Mouse (Mus musculus): ENCODE results near the gene Mfn2. TPM values are rescaled to one million over a fixed set of nuclear protein-coding genes. Genes with fewer than 3 reads are reported as not detected.

Gene Mfn2
- polyA plus RNA-seq, 1 experiment from 2014 or later: 77.2 TPM

DNA sequence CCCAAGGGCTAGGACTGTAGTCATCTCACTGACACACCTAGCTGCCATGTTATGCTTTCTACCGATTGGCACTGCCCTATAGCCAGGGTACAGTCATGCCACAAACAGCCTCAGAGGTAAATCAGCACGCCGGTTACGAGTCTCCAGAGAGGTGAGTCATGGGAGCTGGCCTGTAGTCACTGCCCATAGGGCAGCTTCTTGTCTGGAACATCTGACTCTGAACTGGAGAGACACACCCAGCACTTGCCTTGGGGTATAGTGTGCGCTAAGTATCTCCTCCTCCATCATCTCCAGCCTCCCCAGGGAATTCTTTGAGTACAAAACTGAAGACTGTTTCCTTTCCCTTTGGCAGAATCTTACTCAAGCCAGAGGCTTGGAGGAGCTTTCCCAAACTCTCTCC, 1.7 kb upstream of the Mfn2 start:
- Histone ChIP-seq H3K9me3 (no peaks in the 10 kb centered on the region), H3K9ac (replicated peaks) (no peak overlapping the region), H3K4me3 (no peak overlapping the region), H3K27me3 (no peaks in the 10 kb centered on the region), H3K27ac (replicated peaks) (no peak overlapping the region), H3K4me1 (peaks cover 20% of the 10 kb centered on the region), H3K4me2 (replicated peaks) (no peak overlapping the region), H3K36me3 (peaks cover 14% of the 10 kb centered on the region)
- 85% methylated on average over 5 of the region's 5 CpGs for WGBS
- ATAC-seq (replicated peaks): no peak

DNA sequence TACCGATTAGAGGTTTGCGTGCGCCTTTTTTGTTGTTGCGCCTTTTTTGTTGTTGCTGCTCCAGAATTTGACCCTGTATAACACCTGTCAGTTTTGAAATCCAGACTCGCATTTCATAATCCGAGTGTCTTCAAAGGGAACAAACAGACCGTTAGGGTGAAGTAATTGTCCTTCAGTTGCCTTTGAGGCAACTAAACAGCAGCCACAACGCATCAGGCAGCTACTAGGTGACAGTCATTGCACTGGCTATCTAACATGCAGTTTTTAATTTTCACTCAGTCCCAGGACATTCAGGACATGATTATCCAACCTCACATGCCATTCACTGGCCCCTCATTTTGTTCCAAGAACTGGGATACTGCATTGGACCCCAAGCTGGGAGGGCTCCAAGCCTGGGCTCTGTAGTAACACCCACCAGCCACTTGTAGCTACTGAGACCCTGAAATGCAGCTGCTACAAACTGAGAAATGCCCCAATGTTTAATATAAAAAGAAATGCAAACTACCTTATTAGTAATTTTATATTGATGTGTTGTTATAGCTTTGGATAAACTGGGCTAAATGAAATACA, 671 bp upstream of the Mfn2 start:
- no peaks in the 10 kb centered on the region for H3K27me3 ChIP-seq
- H3K4me2 ChIP-seq (replicated peaks): peak overlapping the region; percentile 61
- H3K27ac ChIP-seq (replicated peaks): no peak overlapping the region; the same call in 1 of the 2 replicates
- peak; percentile 36 for ATAC-seq (replicated peaks)
- peak overlapping the region; percentile 80 for H3K9ac ChIP-seq (replicated peaks)
- peaks cover 23% of the 10 kb centered on the region for H3K4me1 ChIP-seq
- peaks cover 19% of the 10 kb centered on the region for H3K36me3 ChIP-seq
- H3K4me3 ChIP-seq: peak overlapping the region; percentile 80
- under 1% methylated on average over 8 of the region's 8 CpGs for WGBS
- no peaks in the 10 kb centered on the region for H3K9me3 ChIP-seq

DNA sequence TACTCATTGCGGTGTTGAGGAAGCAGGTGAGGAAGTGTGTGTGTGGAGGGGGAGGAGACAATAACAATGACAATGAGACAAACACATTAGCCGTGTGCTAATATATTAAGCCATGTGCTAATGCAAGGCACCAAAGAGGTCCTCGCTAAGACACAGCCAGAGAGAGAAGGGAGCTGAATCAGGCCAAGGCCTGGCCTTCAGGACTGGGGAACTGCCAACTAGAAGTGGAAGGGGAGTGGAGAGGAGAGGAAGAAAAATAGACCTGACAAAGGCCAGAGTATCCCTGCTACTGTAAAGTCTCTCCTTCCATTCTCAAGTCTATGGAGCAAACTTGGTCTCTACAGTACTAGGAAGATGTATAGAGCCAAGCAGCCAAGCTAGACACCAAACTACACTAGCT, 903 bp downstream of the Mfn2 start:
- WGBS: 84% methylated on average over 3 of the region's 3 CpGs
- no peak for ATAC-seq (replicated peaks)
- Histone ChIP-seq H3K9me3 (no peaks in the 10 kb centered on the region), H3K27ac (replicated peaks) (no peak overlapping the region), H3K4me3 (peak overlapping the region; percentile 80), H3K9ac (replicated peaks) (peak overlapping the region; percentile 80), H3K4me1 (peaks cover 23% of the 10 kb centered on the region), H3K36me3 (peaks cover 35% of the 10 kb centered on the region), H3K27me3 (no peaks in the 10 kb centered on the region), H3K4me2 (replicated peaks) (peak overlapping the region; percentile 62)

DNA sequence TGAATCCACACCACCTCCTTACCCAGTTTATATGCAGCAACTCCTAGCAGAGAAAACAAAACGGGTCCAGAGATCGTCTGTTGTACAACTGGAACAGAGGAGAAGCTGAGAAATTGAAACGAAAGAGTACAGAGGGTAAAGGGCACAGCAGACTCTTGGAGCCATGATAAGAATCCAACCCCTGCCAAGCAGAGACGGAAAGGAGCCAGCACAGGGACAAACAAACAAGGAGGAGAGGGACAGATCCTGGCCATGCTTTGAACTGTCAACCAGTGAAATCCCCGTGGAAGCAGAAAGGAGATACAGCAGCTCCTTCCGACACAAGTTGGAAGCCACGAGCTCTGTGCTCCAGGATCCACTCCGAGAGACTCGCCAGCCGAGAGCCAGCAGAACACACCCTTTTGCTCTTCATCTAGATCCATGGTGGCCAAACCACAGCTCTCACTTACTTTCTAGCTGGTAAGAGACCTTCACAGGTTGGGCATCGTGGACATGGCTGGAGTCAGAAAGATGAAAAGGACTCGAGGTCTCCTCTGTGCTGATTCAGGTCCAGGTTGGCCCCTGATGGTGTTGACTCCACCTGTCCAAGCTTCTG, 1.5 kb downstream of the Mfn2 start:
- H3K36me3 ChIP-seq: peaks cover 41% of the 10 kb centered on the region
- no peaks in the 10 kb centered on the region for H3K27me3 ChIP-seq
- H3K9ac ChIP-seq (replicated peaks): no peak overlapping the region
- no peak overlapping the region for H3K4me2 ChIP-seq (replicated peaks)
- ATAC-seq (replicated peaks): no peak
- H3K4me1 ChIP-seq: peaks cover 23% of the 10 kb centered on the region
- H3K4me3 ChIP-seq: 0 out of 2 replicates have a peak overlapping the region, but pooled peaks have one; percentile 80
- H3K27ac ChIP-seq (replicated peaks): no peak overlapping the region
- no peaks in the 10 kb centered on the region for H3K9me3 ChIP-seq
- 92% methylated on average over 12 of the region's 12 CpGs for WGBS

DNA sequence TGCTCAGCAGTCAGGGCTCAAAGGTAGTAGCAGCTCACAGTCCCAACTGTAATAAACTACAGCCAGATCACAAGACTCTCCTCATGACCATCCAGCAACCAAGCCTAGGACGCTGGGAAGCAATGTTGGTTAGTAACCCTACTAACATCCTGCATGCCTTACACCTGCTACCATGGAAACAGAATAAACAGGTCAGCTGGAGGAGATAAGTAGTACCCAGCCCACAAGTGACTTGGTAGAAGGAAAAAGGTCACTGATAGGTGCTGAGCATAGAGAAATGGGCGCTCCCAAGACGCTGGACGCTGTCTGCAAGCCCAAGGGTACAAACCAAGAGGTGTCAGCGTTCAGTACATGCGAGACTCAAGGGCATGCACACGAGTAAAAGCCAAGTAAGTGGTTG, 4.1 kb downstream of the Mfn2 start:
- Histone ChIP-seq H3K36me3 (peaks cover 66% of the 10 kb centered on the region), H3K4me3 (no peak overlapping the region), H3K27ac (replicated peaks) (no peak overlapping the region), H3K27me3 (no peaks in the 10 kb centered on the region), H3K4me1 (peaks cover 23% of the 10 kb centered on the region), H3K4me2 (replicated peaks) (no peak overlapping the region), H3K9ac (replicated peaks) (no peak overlapping the region), H3K9me3 (no peaks in the 10 kb centered on the region)
- WGBS: 93% methylated on average over 7 of the region's 7 CpGs
- no peak for ATAC-seq (replicated peaks)

DNA sequence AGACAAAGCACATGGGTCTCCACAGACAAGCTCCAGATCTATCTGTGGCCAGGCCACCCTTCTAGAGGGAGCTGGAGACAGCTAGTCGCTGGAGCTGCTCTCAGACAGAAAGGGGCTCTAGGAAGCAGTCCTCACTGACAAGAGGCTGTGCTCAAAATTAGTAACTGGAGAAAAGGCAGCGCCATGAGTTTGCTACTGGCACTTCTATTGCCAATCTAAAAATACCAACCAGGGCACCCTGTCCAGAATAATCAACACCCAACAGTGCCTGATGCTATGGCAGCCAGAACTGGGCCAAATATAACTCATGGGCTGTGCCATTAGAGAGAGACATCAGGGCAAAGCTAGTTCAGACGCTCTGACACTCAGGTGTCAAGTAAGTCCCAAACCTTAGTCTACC, 7.2 kb downstream of the Mfn2 start:
- no peak overlapping the region for H3K27ac ChIP-seq (replicated peaks)
- H3K9me3 ChIP-seq: no peaks in the 10 kb centered on the region
- H3K4me1 ChIP-seq: peaks cover 3% of the 10 kb centered on the region; the same call in 1 of the 2 replicates
- 89% methylated on average over 3 of the region's 3 CpGs for WGBS
- H3K27me3 ChIP-seq: no peaks in the 10 kb centered on the region
- no peak for ATAC-seq (replicated peaks)
- H3K4me2 ChIP-seq (replicated peaks): no peak overlapping the region
- H3K4me3 ChIP-seq: no peak overlapping the region
- H3K36me3 ChIP-seq: peaks cover 81% of the 10 kb centered on the region
- no peak overlapping the region for H3K9ac ChIP-seq (replicated peaks)

DNA sequence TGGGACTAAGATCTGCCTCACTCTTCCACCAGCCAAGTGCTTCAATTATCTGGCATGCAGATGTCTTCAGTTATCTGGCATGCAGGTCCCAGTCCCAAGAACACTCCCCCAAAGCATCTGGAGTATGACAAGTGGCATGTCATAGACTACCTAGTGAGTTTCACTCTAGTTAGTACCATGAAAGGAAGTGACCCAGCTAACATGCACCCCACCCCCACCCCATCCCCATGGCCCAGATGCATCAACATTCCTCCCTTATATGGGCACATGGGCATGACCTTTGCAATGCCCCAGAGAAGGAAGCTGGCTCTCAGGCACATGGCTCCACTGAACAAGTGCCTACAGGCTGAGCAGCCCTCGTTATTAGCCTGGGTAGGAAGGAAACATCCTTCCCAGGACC, 8.1 kb downstream of the Mfn2 start:
- 83% methylated on average over 1 of the region's 1 CpGs for WGBS
- no peaks in the 10 kb centered on the region for H3K9me3 ChIP-seq
- H3K36me3 ChIP-seq: peaks cover 80% of the 10 kb centered on the region
- peaks cover 3% of the 10 kb centered on the region; the same call in 1 of the 2 replicates for H3K4me1 ChIP-seq
- no peaks in the 10 kb centered on the region for H3K27me3 ChIP-seq
- H3K27ac ChIP-seq (replicated peaks): no peak overlapping the region
- no peak overlapping the region for H3K4me2 ChIP-seq (replicated peaks)
- H3K9ac ChIP-seq (replicated peaks): no peak overlapping the region
- no peak overlapping the region for H3K4me3 ChIP-seq
- no peak for ATAC-seq (replicated peaks)

DNA sequence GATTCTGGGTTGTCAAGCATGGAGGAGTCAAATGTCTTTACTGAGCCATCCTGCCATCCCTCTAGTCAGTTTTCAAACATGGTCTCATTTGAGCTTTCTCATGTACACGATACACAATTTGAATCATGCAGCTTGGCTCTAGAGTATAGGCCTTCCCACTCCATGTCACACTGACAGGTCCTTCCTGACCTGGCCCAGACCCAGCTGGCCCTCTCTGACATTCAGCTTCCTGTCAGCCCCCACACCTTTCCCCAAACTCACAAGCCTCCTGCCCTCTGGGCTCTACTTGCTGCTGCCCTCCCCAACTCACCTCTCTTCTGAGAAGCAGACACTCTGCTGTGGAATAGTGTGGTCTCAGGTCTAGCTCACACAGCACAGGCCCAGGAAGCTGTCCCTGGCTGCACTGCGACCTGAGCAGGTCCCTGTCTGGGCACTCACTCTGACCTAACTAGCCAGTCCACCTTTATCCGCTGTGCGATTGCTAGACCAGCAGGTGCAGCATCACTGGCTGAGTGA, 8.6 kb downstream of the Mfn2 start:
- WGBS: 91% methylated on average over 4 of the region's 4 CpGs
- H3K4me3 ChIP-seq: no peak overlapping the region
- no peak for ATAC-seq (replicated peaks)
- peaks cover 85% of the 10 kb centered on the region for H3K36me3 ChIP-seq
- no peak overlapping the region for H3K4me2 ChIP-seq (replicated peaks)
- H3K9me3 ChIP-seq: no peaks in the 10 kb centered on the region
- no peak overlapping the region for H3K27ac ChIP-seq (replicated peaks)
- no peaks in the 10 kb centered on the region for H3K27me3 ChIP-seq
- H3K4me1 ChIP-seq: peaks cover 3% of the 10 kb centered on the region; the same call in 1 of the 2 replicates
- H3K9ac ChIP-seq (replicated peaks): no peak overlapping the region

DNA sequence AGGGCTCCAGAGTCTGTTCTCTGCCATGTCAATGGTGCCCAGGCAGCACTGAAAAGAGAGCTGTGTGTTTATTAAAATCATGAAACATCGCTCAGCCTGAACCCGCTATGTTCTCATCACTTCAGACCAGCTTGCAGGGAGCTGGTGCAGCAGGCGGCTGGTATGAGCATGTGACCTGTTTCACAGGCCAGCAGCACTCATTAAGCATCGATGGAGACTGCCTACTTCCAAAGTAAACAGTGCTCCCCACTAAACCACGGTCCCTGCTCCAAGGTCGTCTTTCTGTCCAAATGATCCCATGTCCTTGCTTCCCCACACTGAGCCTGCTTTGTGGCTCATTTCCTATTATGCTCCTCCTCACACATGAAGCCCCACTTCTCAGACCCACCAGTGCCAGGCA, 14.2 kb downstream of the Mfn2 start:
- H3K36me3 ChIP-seq: peaks cover 83% of the 10 kb centered on the region

DNA sequence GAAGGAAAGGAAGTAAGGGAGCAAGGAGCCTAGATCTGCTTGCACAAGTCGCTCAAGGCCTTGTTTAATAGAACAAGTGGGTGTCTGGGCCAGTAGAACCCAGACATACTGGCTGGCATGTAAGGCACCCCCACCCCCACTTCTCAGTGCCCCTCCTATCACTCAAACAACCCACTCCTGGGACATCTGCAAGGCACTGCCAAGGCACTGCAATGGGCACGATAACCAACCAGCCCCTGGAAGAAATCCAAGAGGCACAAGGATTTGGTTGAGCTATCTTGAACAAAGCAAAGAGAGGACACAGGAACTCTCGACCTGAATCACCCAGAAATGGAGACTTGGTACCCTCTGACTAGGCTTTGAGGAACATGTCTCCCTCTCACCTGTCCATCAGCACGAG, 16.3 kb downstream of the Mfn2 start:
- no peak for ATAC-seq (replicated peaks)
- Histone ChIP-seq H3K36me3 (peaks cover 84% of the 10 kb centered on the region), H3K27ac (replicated peaks) (no peak overlapping the region), H3K4me2 (replicated peaks) (no peak overlapping the region), H3K9ac (replicated peaks) (no peak overlapping the region), H3K9me3 (no peaks in the 10 kb centered on the region), H3K4me1 (no peaks in the 10 kb centered on the region), H3K27me3 (no peaks in the 10 kb centered on the region), H3K4me3 (no peak overlapping the region)
- WGBS: 87% methylated on average over 4 of the region's 4 CpGs

More for the DNA sequence above, 14.2 kb downstream of the Mfn2 start:
- no peaks in the 10 kb centered on the region for H3K27me3 ChIP-seq
- WGBS: 93% methylated on average over 6 of the region's 6 CpGs
- H3K4me1 ChIP-seq: no peaks in the 10 kb centered on the region
- H3K9me3 ChIP-seq: no peaks in the 10 kb centered on the region
- no peak overlapping the region for H3K4me2 ChIP-seq (replicated peaks)
- ATAC-seq (replicated peaks): no peak
- no peak overlapping the region for H3K9ac ChIP-seq (replicated peaks)
- H3K27ac ChIP-seq (replicated peaks): no peak overlapping the region
- H3K4me3 ChIP-seq: no peak overlapping the region

DNA sequence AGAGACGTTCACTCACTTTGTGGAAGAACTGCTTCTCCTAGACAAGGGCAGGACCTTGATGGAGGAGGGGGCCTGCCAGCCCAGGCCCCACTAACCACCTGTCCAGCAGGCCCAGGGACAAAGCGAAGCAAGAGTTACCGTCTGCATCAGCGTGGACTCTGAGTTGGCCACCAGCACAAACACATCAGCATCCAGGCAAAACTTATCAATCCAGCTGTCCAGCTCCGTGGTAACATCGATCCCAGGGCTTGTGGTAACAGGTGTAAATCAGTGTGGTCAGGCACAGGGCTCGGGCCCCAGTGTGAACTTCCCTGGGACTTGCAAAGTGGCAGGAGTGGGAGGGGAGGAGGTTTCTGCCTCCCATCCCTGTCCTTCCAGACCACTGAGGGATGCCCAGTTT, 17.2 kb downstream of the Mfn2 start:
- no peak for ATAC-seq (replicated peaks)
- no peaks in the 10 kb centered on the region for H3K27me3 ChIP-seq
- H3K4me1 ChIP-seq: no peaks in the 10 kb centered on the region
- WGBS: 94% methylated on average over 7 of the region's 7 CpGs
- no peak overlapping the region for H3K4me3 ChIP-seq
- no peak overlapping the region for H3K27ac ChIP-seq (replicated peaks)
- H3K9ac ChIP-seq (replicated peaks): no peak overlapping the region
- peaks cover 88% of the 10 kb centered on the region for H3K36me3 ChIP-seq
- H3K4me2 ChIP-seq (replicated peaks): no peak overlapping the region
- no peaks in the 10 kb centered on the region for H3K9me3 ChIP-seq

DNA sequence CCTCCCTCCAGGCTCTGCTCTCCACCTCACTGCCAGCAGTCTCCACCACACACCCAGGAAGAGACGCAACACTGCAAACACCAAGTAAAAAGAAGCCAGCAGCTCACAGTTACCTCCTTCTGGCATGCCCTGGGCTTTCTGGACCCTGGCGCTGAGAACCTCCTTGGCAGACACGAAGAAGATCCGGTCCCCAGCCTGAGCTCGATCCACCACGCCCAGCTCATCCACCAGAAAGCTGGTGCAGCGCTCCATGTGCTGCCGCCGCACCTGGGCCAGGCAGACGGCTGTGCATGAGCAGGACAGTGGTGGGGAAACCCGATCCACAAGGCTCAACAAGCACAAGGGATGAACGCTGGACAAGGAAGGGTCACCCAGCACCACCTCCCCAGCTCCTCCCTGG, 18.3 kb downstream of the Mfn2 start:
- Histone ChIP-seq H3K36me3 (peaks cover 91% of the 10 kb centered on the region), H3K4me3 (no peak overlapping the region), H3K9me3 (no peaks in the 10 kb centered on the region), H3K4me1 (no peaks in the 10 kb centered on the region), H3K9ac (replicated peaks) (no peak overlapping the region), H3K27me3 (no peaks in the 10 kb centered on the region), H3K27ac (replicated peaks) (no peak overlapping the region), H3K4me2 (replicated peaks) (no peak overlapping the region)
- no peak for ATAC-seq (replicated peaks)
- 93% methylated on average over 12 of the region's 12 CpGs for WGBS

DNA sequence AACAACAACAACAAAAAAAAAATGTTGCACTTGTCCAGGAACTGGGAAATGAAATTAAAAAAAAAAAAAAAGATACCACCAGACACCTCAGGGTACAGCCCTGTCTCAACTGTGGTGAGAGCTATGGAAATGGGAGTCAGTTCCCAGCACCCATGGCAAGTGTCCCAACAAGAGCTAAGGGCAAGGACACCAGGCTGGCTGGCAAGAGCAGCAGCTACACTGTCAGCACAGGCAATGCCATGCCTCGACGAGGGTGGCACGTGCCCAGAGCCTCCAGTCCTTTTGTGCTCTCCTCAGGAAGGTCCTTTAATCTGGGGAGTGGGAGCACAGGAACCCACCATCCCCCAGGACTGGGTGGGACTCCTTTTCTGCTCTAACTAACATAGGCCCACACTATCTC, 20.4 kb downstream of the Mfn2 start:
- no peaks in the 10 kb centered on the region for H3K9me3 ChIP-seq
- no peaks in the 10 kb centered on the region for H3K27me3 ChIP-seq
- H3K36me3 ChIP-seq: peaks cover 92% of the 10 kb centered on the region
- H3K27ac ChIP-seq (replicated peaks): no peak overlapping the region
- H3K4me2 ChIP-seq (replicated peaks): no peak overlapping the region
- no peak for ATAC-seq (replicated peaks)
- H3K9ac ChIP-seq (replicated peaks): no peak overlapping the region
- WGBS: 80% methylated on average over 3 of the region's 3 CpGs
- H3K4me1 ChIP-seq: no peaks in the 10 kb centered on the region
- no peak overlapping the region for H3K4me3 ChIP-seq

Data from forebrain, embryonic 15.5 days (tissue).